Mouse (Mus musculus): ENCODE data around the gene Lingo2. TPM values are rescaled to one million over a fixed set of nuclear protein-coding genes. Genes with fewer than 3 reads are reported as not detected.

The Lingo2 gene
- not detected for total RNA-seq (2021)
- long read RNA-seq, experiment 1 = 0 reads
- long read RNA-seq, experiment 2, partial matches to known transcripts = 0 of 1 reads
- long read RNA-seq, experiment 2, other reads (novel, unspliced or antisense) = 1 of 1 reads

DNA sequence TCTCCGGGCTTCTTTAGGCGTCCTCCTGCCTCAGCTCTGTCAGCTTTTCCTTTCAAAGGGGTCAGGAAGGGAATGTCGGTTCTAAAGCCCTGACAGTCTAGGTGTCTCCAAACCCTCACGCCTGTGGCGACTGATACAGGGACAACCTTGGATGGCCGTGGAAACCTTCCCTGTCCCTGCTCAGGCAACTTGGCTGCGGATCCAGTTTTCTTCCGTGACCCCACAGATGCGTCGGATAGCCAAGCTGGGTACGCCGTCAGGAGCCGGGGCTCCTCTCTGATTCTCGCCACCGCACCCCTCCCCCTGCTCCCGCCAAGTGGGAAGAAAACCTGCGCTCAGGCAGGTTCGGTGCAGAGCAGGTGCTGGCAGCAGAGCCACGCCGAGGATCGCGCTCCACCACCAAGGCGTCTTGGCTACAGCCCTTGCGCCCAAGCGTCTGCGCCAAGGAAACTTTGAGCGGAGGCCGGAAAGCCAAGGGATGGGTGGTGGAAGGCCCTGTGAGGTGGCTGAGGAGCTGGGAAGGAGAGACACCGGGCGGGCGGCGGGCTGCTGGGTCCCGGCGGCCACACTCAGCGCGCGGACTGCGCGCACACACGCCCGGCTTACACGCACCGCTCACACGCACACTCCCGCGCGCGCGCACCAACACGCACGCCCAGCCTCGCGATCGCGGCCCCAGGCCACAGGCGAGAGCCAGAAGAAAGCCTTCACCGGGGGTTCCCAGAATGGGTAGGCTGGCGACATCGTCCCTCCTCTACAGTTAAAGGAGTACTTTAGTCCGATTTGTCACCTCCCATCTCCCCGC lies at the start of gene Lingo2:
TSS of gene Lingo2 (minus strand) at position 598 of the 805 bp plus-strand sequence.
- DNase-seq = no peak

GRCm38 (mm10) chr4:36973358-36973757 lies 21.8 kb upstream of the Lingo2 start:
- DNase-seq = no peak
- intact Hi-C loops (cut with DNase I) = no loop called here

More for the DNA sequence above, at the start of gene Lingo2:
- intact Hi-C loops (cut with DNase I) = no loop called here

GRCm38 (mm10) chr4:36952431-36953429 lies 1.2 kb upstream of the Lingo2 start:
- intact Hi-C loops (cut with DNase I) = no loop called here

GRCm38 (mm10) chr4:36951955-36952215 lies 338 bp upstream of the Lingo2 start:
- DNase-seq = no peak
- intact Hi-C loops (cut with DNase I) = no loop called here

More at GRCm38 (mm10) chr4:36952431-36953429, 1.2 kb upstream of the Lingo2 start:
- DNase-seq = no peak

- intact Hi-C loops (cut with DNase I) = no loop called here
- DNase-seq = no peak
These were observed 777 bp downstream of the Lingo2 start for GRCm38 (mm10) chr4:36950790-36951149.

DNA sequence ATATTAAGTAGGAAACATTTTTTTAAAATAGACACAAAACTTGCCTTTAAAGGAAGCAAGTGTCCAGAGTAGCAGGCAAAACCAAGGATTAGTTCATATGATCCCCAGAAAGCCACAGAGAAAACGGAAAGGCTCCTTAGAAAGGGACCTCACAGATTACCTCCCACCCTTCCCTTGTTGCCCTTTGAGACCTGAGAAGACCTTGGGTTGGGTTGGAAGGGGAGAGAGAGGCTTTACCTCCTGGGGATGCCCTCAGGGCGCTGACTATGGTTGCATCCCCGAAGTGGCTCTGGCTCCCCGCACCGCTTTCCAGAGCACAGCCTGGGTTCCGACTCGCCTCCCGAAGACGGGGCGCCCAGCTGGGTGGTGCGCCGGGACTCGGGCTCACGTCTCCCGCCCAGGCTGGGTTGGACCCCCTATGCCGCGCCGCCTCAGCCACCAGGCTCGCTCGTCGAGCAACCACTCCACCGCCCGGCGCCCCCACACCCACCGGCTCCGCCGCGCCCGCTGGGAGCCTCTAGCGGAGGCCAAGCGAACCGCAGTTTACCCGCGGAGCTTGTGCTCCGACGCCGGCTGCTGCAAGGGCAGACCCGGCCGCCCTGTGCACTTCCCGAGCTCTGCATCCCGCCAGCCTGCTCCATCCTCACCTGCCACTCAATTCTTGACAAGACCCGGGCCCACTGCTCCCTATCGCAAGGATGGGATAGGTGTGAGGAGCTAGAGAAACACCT lies 1.4 kb downstream of the Lingo2 start:
- intact Hi-C loops (cut with DNase I) = no loop called here
- peak; percentile 13 to 49 for DNase-seq

- intact Hi-C loops (cut with DNase I) = no loop called here
These were observed 60.7 kb downstream of the Lingo2 start for GRCm38 (mm10) chr4:36890810-36891209.

GRCm38 (mm10) chr4:36890365-36890764 lies 61.2 kb downstream of the Lingo2 start:
- no peak for DNase-seq
- intact Hi-C loops (cut with DNase I) = no loop called here

More at GRCm38 (mm10) chr4:36890810-36891209, 60.7 kb downstream of the Lingo2 start:
- no peak for DNase-seq

DNA sequence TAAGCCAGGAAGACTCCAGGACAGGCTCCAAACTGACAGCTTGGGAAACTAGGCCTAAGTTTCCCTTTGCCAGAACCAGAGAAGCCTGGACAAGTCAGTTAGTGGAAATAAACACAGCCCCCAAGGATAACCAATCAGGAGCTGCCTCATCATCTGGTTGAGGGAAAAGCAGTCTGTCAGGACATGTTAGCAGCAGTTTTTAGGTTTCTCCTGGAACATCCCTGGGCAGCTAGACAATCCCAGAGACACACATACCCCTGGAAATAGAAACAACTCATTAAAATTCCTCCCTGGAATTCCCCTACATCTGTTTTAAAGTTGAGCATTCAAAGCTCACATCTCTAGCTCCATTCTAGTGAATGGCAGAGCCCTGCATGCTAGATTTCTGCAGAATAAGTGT lies 76.8 kb downstream of the Lingo2 start:
- DNase-seq = no peak
- intact Hi-C loops (cut with DNase I) = no loop called here

DNA sequence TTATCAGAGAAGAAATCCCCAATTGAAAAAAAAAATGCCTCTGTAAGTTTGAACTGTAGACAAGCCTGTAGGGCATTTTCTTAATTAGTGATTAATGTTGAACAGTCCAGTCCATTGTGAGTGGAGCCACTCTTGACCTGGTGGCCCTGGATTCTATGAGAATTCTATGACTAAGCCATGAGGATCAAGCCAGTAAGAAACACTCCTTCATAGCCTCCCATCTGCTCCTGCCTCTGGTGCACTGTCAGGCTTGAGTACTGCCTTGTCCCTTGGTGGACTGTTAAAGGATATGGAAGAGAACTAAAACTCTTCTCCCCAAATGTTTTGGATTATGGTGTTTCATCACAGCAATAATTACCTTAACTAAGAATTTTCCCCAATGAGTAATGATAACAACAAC lies 126.6 kb downstream of the Lingo2 start:
- intact Hi-C loops (cut with DNase I) = no loop called here
- no peak for DNase-seq

DNA sequence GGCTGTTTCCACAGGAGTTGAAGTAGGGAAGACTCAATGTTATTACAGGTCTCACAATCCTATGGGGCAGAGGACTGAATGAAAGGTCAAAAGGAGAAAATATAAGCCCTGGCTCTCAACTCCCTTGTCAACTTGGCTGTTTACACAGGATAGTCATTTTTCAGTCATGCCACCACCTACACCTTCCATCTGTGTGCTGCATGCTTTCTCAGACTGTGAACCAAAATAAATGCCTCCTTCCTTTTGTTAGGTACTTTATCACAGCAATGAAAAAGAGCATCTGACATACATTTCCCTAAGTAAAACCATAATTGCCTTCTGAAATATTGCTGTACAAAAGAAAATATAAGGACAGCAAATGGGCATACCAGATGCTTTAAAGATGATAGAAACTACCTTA lies 129.6 kb downstream of the Lingo2 start:
- DNase-seq = no peak
- intact Hi-C loops (cut with DNase I) = no loop called here

GRCm38 (mm10) chr4:36775088-36775487 lies 176.5 kb downstream of the Lingo2 start:
- intact Hi-C loops (cut with DNase I) = no loop called here
- no peak for DNase-seq

- DNase-seq = no peak
- intact Hi-C loops (cut with DNase I) = no loop called here
These were observed 220.9 kb downstream of the Lingo2 start for GRCm38 (mm10) chr4:36730691-36731090.

DNA sequence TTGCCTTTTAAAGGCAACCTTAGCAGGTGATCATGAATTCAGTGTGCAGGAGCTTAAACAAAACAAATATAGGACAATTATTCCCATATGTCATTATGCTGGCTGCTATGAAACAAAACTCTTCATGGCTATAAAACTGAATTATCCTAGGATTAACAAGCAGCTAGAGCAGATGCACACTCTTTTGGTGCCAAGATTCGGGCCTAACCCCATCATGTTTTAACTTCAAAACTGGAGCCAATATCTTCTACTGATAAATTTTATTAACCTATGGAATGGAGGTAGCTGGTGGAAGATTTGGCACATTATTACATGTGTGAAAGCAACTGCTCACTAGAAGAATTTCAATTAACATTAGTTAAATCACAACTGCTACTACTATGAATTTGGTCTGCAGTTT lies 235.1 kb downstream of the Lingo2 start:
- DNase-seq = no peak
- intact Hi-C loops (cut with DNase I) = no loop called here

- intact Hi-C loops (cut with DNase I) = no loop called here
- no peak for DNase-seq
These were observed 252.7 kb downstream of the Lingo2 start for GRCm38 (mm10) chr4:36698888-36699287.

- no peak for DNase-seq
- intact Hi-C loops (cut with DNase I) = no loop called here
These were observed 254.7 kb downstream of the Lingo2 start for GRCm38 (mm10) chr4:36696810-36697209.

GRCm38 (mm10) chr4:36659920-36660319 lies 291.6 kb downstream of the Lingo2 start:
- intact Hi-C loops (cut with DNase I) = no loop called here

DNA sequence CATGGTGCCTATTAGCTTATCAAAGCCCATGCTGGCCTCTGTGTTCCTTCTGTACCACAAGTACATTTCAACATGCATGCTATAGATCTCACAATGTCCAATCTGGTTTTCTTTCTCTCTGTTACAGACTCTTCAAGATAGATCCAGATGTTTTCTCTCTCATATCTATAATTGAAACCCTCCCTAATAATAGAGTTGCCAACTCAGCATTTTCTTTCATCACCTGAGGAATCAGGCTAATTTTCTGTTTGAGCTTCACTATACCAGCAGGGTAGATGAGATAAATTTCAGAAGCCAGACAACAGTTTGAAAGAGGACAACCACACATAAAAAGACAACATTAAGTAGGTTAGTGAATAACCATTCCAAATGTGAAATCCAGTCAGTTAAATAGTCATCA lies 303.8 kb downstream of the Lingo2 start:
- intact Hi-C loops (cut with DNase I) = no loop called here
- DNase-seq = no peak

More at GRCm38 (mm10) chr4:36659920-36660319, 291.6 kb downstream of the Lingo2 start:
- DNase-seq = no peak

GRCm38 (mm10) chr4:36635666-36636065 lies 315.9 kb downstream of the Lingo2 start:
- intact Hi-C loops (cut with DNase I) = no loop called here
- no peak for DNase-seq

DNA sequence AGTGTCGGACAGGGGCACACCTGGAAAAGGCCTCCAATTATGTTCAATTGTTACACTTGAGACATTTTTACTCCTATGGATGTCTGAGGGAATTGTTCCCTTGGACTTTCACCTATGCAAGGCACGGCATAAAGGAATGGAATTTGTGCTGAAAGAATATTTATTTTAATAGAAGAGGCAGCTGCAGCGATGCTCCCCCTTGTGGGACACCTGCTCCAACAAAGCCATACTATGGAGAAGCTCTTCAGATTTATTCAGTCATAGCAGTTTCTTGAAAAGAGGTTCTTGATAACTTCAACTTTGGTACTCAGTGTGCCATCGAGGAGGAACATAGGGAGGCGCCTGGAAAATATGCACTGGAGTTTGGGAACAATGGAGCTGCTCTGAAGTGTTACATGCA lies 374.7 kb downstream of the Lingo2 start:
- no peak for DNase-seq

GRCm38 (mm10) chr4:36576256-36576655 lies 375.3 kb downstream of the Lingo2 start:
- intact Hi-C loops (cut with DNase I) = no loop called here
- DNase-seq = no peak

More for the DNA sequence above, 374.7 kb downstream of the Lingo2 start:
- intact Hi-C loops (cut with DNase I) = no loop called here

Data from heart, postnatal 14 days (tissue).